Mouse (Mus musculus): ENCODE results near the gene Epb41l5. TPM values are rescaled to one million over a fixed set of nuclear protein-coding genes. Genes with fewer than 3 reads are reported as not detected.

The Epb41l5 gene
- polyA plus RNA-seq, 1 experiment from 2014 or later, result 17.2 TPM

DNA sequence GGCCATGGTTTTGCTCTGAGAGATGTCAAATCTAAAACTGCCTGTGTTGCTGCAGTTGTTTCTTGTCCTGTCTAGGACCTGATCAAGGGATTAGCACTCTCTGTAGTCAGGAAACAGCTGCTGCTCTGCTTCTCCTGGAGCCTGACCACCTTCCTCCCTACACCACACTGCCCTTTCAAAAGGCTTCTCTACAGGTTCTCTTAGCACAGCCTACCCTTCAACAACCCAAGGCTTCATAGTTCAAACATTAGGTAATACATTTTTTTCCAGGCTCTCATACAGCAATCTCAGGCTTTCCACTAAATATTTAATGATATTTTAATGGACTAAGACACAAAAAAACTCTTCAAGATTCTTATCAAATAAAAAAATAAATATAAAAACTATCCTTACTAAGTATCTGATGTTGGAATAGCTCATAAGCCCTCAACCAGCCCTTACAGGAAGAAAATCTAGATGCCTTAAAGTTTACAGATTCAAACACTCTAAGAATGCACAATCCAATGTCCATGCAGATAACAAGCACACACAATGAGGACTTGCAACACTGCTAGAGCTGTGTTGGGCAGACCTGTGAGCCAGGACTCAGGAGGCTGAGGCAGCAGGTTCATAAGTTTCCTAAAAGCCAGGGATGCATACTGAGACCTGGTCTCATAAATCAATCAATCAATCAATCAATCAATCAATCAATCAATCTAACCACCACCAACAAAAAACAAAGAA is 7.5 kb downstream of the Epb41l5 start:
- no peak overlapping the region for H3K27ac ChIP-seq

DNA sequence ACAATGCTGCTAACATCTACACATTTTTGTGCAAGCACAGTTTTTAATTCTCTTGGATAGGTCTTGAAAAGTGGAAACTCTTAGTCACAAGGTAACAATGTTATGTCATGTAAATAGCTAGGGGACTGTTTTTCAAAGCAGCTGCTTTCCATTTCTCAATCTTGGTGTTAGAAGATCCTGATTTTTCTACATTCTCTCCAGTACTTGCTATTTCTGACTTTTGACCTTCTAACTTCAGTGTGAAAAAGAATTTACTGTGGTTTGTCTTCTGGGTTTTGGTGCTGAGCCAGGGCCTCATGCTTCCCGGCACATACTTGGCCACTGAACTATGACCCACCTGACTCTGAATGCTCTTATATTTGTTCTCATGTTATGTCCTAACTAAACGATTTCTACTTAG is 8.8 kb downstream of the Epb41l5 start:
- H3K27ac ChIP-seq, result no peak overlapping the region
- H3K36me3 ChIP-seq, result peaks cover 9% of the 10 kb centered on the region
- WGBS (ENCODE audit: insufficient replicate concordance), result 70% methylated on average over 2 of the region's 2 CpGs
- no peak overlapping the region for H3K4me2 ChIP-seq
- no peaks in the 10 kb centered on the region for H3K27me3 ChIP-seq (replicated peaks)
- no peak overlapping the region for H3K4me3 ChIP-seq
- no peak overlapping the region for H3K9ac ChIP-seq
- H3K4me1 ChIP-seq, result 0 out of 2 replicates have a peak, but pooled peaks cover 3% of the 10 kb centered on the region
- no peaks in the 10 kb centered on the region for H3K9me3 ChIP-seq (replicated peaks)
- no peak for ATAC-seq

More for the DNA sequence above, 7.5 kb downstream of the Epb41l5 start:
- no peaks in the 10 kb centered on the region for H3K9me3 ChIP-seq (replicated peaks)
- H3K4me3 ChIP-seq, result no peak overlapping the region
- no peak overlapping the region for H3K9ac ChIP-seq
- H3K4me1 ChIP-seq, result 0 out of 2 replicates have a peak, but pooled peaks cover 9% of the 10 kb centered on the region
- no peak overlapping the region for H3K4me2 ChIP-seq
- ATAC-seq, result no peak
- no peaks in the 10 kb centered on the region for H3K27me3 ChIP-seq (replicated peaks)
- H3K36me3 ChIP-seq, result peaks cover 6% of the 10 kb centered on the region

DNA sequence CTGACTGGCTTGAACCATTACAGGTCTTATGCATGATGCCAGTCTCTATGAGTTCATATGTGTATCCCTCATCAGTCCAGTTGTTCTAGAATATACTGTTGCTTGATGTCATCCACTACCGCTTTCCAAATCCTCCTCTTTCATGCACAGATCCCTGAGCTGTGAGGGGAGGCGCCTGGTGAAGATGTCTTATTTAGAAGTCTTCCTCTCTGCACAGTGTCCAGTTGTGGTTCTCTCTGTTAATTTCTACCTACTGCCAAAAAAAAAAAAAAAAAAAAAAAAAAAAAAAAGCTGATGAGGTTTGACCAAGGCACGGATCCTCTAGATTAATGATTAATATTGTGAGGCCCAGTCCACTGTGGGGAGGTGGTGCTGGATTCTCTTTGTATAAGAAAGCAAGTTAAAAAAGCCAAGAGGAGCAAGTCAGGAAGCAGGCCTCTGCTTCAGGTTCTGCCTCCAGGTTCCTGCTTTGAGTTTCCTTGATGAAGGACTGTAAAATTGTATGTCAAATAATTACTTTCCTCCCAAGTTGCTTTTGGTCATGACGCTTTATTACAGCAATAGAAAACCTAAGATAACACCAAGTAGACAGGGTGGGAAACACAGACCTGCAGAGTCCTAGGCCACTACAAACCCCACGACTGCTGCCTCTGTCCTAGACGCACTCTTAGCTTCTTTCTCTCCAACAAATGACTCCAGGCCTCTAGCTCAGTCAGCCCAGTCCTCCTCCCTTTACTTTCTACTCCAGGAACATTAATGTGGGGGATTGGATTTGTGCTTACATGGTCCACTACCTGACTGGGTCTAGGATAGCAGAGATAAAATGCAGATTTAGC is 11.4 kb downstream of the Epb41l5 start:
- no peaks in the 10 kb centered on the region for H3K27me3 ChIP-seq (replicated peaks)
- H3K9ac ChIP-seq, result no peak overlapping the region
- no peak overlapping the region for H3K4me2 ChIP-seq
- no peak overlapping the region for H3K27ac ChIP-seq
- H3K4me1 ChIP-seq, result no peaks in the 10 kb centered on the region
- no peak overlapping the region for H3K4me3 ChIP-seq
- WGBS (ENCODE audit: insufficient replicate concordance), result 68% methylated on average over 6 of the region's 6 CpGs
- H3K9me3 ChIP-seq (replicated peaks), result no peaks in the 10 kb centered on the region
- no peak for ATAC-seq
- H3K36me3 ChIP-seq, result peaks cover 18% of the 10 kb centered on the region

DNA sequence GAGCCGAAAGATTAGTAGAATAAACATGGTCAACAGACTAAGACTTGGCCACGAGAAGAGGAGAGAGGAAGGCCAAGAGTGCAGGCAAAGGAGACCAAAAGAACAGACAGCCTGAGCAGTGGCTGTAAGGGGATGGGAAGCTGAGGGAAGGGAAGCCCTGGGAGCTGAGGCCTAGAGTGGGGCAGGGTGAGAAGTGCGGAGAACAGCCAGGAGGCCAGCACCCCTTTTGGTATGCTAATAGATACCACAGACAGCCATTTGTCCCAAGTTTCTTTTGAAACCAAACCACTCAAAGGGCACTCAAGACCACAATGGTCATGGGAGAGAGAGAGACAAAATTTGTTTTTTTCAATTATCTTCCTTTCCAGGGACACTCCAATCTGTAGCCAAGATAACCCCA is 14.1 kb downstream of the Epb41l5 start:
- Histone ChIP-seq H3K9ac (no peak overlapping the region), H3K36me3 (peaks cover 17% of the 10 kb centered on the region), H3K9me3 (replicated peaks) (no peaks in the 10 kb centered on the region), H3K4me2 (no peak overlapping the region), H3K27me3 (replicated peaks) (no peaks in the 10 kb centered on the region), H3K27ac (no peak overlapping the region), H3K4me3 (no peak overlapping the region), H3K4me1 (peaks cover 8% of the 10 kb centered on the region; the same call in 1 of the 2 replicates)
- no peak for ATAC-seq
- 73% methylated on average over 3 of the region's 3 CpGs for WGBS (ENCODE audit: insufficient replicate concordance)

DNA sequence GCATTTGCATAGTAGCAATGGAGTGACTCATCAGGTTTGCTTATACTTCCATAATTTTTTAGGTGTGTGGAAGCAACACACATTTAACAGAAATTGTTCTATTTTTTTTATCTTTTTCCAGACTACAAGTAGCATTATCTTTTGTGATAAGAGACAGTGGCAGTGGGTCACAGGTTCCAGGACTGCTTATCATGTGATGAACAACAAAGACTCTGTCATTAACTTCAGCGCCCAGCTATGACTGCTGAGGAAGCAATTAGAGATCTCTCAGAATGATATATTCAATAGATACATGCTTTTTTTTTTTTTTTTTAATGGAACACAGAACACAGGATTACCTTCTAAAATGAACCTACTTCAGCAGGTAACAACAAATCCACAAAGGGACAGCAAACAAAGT is 18.4 kb downstream of the Epb41l5 start:
- Histone ChIP-seq H3K27ac (no peak overlapping the region), H3K36me3 (peaks cover 19% of the 10 kb centered on the region), H3K4me2 (no peak overlapping the region), H3K4me1 (peaks cover 8% of the 10 kb centered on the region; the same call in 1 of the 2 replicates), H3K9ac (no peak overlapping the region), H3K27me3 (replicated peaks) (no peaks in the 10 kb centered on the region), H3K9me3 (replicated peaks) (no peaks in the 10 kb centered on the region), H3K4me3 (no peak overlapping the region)
- ATAC-seq, result peak; percentile 71; the same call in 1 of the 2 replicates
- 17% methylated on average over 1 of the region's 1 CpGs for WGBS (ENCODE audit: insufficient replicate concordance)

DNA sequence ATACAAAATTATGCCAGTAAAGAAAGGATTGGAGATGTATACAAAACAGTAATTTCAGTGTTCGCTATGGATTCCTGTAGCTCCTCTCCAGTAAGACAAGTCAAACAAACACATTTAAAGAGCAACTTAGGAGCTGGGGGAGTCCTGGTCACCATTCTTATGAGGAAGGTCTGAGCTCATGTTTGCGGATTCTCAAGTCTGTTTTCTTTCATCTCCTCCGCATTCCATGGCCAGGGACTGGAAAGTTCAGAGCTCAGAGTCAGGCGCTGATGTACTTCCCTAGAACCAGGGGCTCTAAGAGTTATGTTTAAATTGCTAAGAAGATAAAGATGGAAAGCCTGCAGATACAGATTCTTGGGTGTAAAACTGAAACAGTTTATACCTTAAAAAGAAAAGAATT is 22.0 kb downstream of the Epb41l5 start:
- Histone ChIP-seq H3K36me3 (0 out of 2 replicates have a peak, but pooled peaks cover 7% of the 10 kb centered on the region), H3K27ac (no peak overlapping the region), H3K9ac (no peak overlapping the region), H3K9me3 (replicated peaks) (no peaks in the 10 kb centered on the region), H3K4me3 (no peak overlapping the region), H3K4me1 (peaks cover 8% of the 10 kb centered on the region; the same call in 1 of the 2 replicates), H3K4me2 (no peak overlapping the region), H3K27me3 (replicated peaks) (no peaks in the 10 kb centered on the region)
- ATAC-seq, result no peak
- 77% methylated on average over 4 of the region's 4 CpGs for WGBS (ENCODE audit: insufficient replicate concordance)

DNA sequence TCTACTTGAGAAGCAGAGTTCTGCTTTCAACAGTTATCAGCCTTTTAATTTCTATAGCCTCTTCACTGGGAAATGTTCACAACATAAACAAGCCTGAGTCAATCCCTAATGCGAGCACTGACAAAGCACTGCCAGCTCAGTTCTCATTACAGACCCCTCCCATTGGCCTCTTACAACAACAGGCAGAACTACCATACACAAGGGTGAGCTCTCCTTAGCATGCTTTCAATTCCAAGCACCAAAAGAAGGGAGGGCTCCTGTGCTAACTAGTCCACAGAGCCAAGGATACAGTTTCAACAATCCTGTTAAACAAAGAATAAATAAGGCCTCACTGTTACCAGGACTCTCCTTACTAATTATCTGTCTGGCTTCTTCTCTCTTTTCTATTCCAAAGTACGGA is 24.4 kb downstream of the Epb41l5 start:
- H3K4me1 ChIP-seq, result no peaks in the 10 kb centered on the region
- 70% methylated on average over 2 of the region's 2 CpGs for WGBS (ENCODE audit: insufficient replicate concordance)
- H3K36me3 ChIP-seq, result peaks cover 15% of the 10 kb centered on the region; the same call in 1 of the 2 replicates
- no peak overlapping the region for H3K4me3 ChIP-seq
- no peak overlapping the region for H3K27ac ChIP-seq
- no peak for ATAC-seq
- H3K9ac ChIP-seq, result no peak overlapping the region
- no peak overlapping the region for H3K4me2 ChIP-seq
- no peaks in the 10 kb centered on the region for H3K9me3 ChIP-seq (replicated peaks)
- H3K27me3 ChIP-seq (replicated peaks), result no peaks in the 10 kb centered on the region

DNA sequence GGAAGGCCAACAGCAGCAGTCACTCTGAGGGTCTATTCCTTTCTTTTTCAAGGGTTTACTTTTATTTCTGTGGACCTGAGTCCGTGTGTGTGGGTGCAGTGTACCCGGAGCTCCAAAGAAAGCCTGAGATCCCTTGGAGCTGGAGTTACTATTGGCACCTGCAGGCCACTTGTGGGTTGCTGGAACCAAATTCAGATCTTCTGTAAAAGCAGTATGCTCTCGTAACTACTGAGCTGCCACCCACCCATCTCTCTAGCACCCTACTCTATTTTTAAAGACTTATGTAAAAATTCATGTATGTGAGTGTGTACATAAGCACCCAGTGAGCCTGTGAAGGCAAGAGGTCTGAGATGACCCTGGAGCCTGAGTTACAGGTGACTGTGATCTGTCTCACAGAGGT is 43.4 kb downstream of the Epb41l5 start:
- ATAC-seq, result no peak
- WGBS (ENCODE audit: insufficient replicate concordance), result 86% methylated on average over 3 of the region's 3 CpGs
- no peak overlapping the region for H3K4me3 ChIP-seq
- H3K36me3 ChIP-seq, result peaks cover 17% of the 10 kb centered on the region
- H3K4me2 ChIP-seq, result no peak overlapping the region
- no peaks in the 10 kb centered on the region for H3K9me3 ChIP-seq (replicated peaks)
- no peak overlapping the region for H3K9ac ChIP-seq
- H3K4me1 ChIP-seq, result no peaks in the 10 kb centered on the region
- H3K27me3 ChIP-seq (replicated peaks), result no peaks in the 10 kb centered on the region
- H3K27ac ChIP-seq, result no peak overlapping the region

DNA sequence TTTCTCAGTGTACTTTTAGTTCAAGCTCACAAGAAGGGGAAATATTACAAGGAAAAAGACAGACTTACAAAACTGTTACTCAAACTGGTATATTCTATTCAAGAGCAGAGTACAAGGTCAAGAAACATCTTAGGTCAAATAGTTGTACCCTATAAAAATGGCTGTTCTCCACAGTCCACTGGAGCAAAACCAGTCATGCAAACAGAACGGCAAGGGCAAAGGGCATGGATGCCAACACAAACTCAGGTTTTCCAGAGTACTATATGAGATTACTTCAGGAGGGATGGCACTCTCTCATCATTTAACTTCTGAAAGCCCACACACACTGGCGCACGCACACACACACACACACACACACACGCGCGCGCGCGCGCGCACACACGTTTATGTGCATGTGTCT is 46.4 kb downstream of the Epb41l5 start:
- H3K4me1 ChIP-seq, result no peaks in the 10 kb centered on the region
- H3K4me2 ChIP-seq, result no peak overlapping the region
- H3K27ac ChIP-seq, result no peak overlapping the region
- 92% methylated on average over 12 of the region's 12 CpGs for WGBS (ENCODE audit: insufficient replicate concordance)
- no peak overlapping the region for H3K9ac ChIP-seq
- ATAC-seq, result no peak
- no peaks in the 10 kb centered on the region for H3K9me3 ChIP-seq (replicated peaks)
- no peak overlapping the region for H3K4me3 ChIP-seq
- H3K36me3 ChIP-seq, result peaks cover 12% of the 10 kb centered on the region
- no peaks in the 10 kb centered on the region for H3K27me3 ChIP-seq (replicated peaks)

DNA sequence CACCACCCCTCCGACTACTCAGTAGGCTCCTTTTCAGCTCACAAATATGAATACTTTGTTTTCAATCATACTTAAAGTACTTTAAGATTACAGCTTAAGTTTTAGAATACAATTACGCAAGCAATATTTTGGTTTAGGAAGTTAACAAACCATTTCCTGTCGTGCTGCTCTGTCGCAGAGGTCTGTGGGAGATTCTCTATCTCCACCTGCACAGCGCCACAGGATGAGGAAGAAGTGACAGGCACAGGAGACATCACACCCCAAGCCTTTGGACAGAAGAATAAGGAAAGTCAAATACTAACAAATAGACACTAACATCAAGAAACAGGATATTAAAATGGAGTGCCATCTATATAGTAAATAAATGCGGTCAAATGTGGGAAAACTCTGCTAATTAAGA is 49.9 kb downstream of the Epb41l5 start:
- Histone ChIP-seq H3K4me2 (no peak overlapping the region), H3K36me3 (peaks cover 12% of the 10 kb centered on the region), H3K4me1 (no peaks in the 10 kb centered on the region), H3K27me3 (replicated peaks) (no peaks in the 10 kb centered on the region), H3K4me3 (no peak overlapping the region), H3K9ac (no peak overlapping the region), H3K9me3 (replicated peaks) (no peaks in the 10 kb centered on the region), H3K27ac (no peak overlapping the region)
- no peak for ATAC-seq
- 60% methylated on average over 6 of the region's 6 CpGs for WGBS (ENCODE audit: insufficient replicate concordance)

DNA sequence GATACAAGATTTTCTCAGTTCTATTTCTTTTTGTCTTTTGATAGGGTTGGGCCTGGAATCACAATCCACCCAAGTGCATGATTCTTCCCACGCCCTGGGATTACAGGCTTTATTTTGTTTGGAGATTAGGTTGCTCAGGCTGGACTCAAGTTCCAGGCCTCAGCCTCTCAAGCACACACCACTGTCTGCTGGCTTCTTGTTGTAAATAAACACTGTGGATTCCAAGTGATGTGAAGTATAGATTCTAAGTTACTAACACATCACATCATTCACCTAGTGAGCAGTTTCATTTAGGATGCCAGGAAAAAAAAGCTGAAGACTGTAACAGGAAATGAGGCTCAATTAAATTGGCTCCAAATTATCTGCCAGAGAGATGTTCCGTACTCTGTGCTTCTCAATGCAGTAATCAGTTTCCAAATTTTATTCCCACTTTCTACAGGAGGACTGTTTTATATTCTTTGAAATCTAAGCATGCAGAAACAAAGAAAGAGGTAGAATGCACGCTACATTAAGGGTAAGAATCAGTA is 51.8 kb downstream of the Epb41l5 start:
- Histone ChIP-seq H3K27me3 (replicated peaks) (no peaks in the 10 kb centered on the region), H3K4me3 (no peak overlapping the region), H3K9ac (no peak overlapping the region), H3K27ac (no peak overlapping the region), H3K9me3 (replicated peaks) (no peaks in the 10 kb centered on the region), H3K4me1 (no peaks in the 10 kb centered on the region), H3K36me3 (peaks cover 9% of the 10 kb centered on the region; the same call in 1 of the 2 replicates), H3K4me2 (no peak overlapping the region)
- 76% methylated on average over 3 of the region's 3 CpGs for WGBS (ENCODE audit: insufficient replicate concordance)
- ATAC-seq, result no peak

DNA sequence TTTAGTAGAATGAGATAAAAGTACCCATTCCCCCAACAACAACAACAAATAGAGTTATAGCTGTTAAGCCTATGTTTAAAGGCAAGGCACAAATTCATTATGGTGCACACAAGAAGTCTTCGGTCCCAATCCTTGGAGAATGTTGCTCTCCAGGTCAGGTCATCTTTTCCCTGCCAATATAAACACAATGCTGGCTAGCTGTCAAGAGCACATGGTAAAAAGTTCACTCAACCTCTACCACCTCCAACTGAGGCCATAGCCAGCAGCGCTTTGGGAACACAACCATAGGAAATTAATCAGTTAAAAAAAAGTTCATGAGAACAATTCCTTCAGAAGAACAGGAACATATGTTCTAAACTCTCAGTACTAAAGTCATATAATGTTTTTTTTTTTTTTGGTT is 58.8 kb downstream of the Epb41l5 start:
- Histone ChIP-seq H3K9ac (no peak overlapping the region), H3K4me1 (no peaks in the 10 kb centered on the region; the same call in 1 of the 2 replicates), H3K4me2 (no peak overlapping the region), H3K4me3 (no peak overlapping the region), H3K36me3 (no peaks in the 10 kb centered on the region; the same call in 1 of the 2 replicates), H3K27ac (no peak overlapping the region), H3K9me3 (replicated peaks) (no peaks in the 10 kb centered on the region), H3K27me3 (replicated peaks) (no peaks in the 10 kb centered on the region)
- WGBS (ENCODE audit: insufficient replicate concordance), result 84% methylated on average over 2 of the region's 2 CpGs
- no peak for ATAC-seq
